Mouse (Mus musculus) mature B cell (primary cell): Measurements from ENCODE around the gene Acrbp.

Experiments
- in situ Hi-C: fragments of 300-500 bp; cut with MboI; formaldehyde crosslinking; loops from 2 replicates; pipeline ENCODE4 v1.14.3; 2019

The Acrbp gene

DNA sequence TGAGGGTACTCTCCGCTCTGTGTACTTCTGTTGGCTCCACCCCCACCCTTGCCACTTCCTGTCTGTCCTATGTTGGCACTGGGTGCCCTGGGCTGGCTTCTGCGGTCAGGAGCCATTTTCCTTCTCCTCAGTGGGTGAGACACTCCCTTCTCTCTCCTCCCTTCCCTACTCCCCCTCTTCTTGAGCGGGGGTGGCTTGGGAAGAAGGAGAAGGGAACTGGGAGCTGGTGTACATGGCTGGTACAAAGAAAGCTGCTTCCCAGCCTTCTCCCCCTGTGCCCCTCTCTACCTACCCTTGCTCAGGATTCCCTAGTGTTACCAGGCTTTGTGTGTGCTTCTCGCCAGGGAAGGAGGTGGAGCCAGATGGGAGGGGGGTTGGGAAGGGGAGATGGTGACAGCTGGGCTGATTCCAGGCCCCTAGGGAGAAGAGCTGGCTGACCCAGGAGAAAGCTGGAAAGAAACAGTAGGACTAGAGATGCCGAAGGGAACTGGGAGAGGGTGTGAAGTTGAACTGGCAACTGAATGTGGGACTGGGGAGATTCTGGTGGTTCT, 50.0 kb downstream of the Acrbp start:
- in situ Hi-C loops, result no loop called here

DNA sequence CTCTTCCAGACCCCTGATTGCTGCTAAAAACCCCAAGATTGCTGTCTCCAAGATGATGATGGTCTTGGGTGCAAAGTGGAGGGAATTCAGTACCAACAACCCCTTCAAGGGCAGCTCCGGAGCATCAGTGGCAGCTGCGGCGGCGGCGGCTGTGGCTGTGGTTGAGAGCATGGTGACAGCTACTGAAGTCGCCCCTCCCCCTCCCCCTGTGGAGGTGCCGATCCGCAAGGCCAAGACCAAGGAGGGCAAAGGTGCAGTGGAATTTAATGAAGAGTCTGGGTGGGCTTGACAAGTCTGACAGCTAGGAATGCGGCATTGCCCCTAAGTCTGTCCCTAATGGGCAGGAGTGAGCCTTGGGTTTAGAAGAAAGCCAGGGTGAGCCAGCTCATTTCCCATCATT, 52.0 kb downstream of the Acrbp start:
- in situ Hi-C loops, result no loop called here

DNA sequence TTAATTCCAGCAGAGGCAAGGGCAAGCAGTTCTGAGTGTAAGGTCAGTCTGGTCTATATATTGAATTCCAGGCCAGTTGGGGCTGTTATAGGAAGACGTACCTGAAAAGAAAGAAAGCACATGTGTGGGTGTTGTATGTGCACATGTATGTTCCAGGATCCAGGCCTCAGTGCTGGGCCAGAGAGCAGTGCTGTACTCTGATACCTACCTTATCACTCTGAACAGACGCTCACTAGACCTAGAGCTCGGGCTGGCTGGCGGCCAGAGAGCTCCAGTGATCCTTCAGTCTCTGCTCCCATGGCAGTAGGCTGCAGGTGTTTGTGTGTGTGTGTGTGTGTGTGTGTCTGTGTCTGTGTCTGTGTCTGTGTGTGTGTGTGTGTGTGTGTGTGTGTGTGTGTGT, 54.7 kb downstream of the Acrbp start:
- in situ Hi-C loops, result no loop called here

DNA sequence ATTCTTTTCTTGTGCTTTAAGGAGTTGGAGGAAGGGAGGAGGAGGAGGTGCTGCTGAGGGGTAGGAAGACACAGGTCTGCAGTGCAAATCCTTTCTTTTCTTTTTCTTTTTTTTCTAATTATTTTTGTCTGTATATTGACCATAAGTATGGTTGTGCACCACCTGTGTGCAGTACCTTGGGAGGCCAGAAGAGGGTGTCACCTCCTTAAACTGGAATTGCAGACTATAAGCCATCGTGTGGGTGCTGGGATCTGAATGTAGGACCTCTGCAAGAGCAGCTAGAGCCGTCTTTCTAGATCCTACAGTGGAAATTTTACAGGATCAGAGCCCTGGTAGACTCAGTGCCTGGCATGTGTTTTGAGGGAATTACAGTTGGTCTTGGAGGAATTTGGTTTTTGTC, 58.2 kb downstream of the Acrbp start:
- in situ Hi-C loops, result no loop called here

GRCm38 (mm10) chr6:125109371-125109770, 59.9 kb downstream of the Acrbp start:
- in situ Hi-C loops, result no loop called here

GRCm38 (mm10) chr6:125110927-125111326, 61.4 kb downstream of the Acrbp start:
- in situ Hi-C loops, result no loop called here

DNA sequence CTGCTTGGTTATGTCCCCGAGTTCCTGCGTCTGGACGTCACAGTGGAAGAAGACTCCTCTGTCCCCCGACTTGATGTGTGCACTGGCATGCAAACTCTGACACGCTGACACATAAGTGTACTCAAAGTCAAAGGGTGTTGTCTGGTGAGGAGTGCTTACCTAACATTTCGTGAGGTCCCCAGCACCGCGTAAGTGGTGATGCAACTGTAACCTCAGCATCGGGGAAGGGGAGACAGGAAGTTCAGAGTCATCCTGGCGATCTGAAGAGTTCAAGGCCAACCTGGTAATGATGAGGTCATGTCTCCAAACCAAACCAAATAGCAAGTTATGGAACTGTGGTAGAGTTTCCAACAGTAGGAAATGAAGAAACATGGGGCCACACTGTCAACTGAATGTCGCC, 63.1 kb downstream of the Acrbp start:
- in situ Hi-C loops, result no loop called here
